Mouse (Mus musculus): ENCODE results near the gene Gm45713.
"Not testable (repeated sequence)": the region's sequence is repeated elsewhere in the genome, so short reads cannot be mapped to it uniquely, and the experiment has no call there.

Gm45713 gene

DNA sequence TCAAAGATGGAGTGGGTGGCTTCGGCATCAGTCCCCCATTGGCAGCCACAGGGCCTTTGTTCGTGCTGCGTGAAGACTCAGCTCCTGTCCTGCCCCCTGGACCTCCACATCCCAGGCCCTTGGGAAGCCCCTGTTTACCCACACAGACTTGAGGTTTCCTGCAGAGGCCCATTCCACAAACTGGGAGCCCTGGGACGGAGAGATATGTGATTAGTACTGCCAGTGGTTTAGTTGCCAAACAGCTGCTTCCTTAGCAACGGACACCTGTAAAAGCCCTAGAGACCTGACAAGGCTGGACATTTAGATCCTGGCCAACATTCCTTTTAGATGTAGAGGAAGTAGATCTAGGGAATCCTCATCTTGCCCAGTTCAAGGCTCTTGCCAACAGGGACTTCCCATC lies 5.9 kb upstream of the Gm45713 start:
- no peak for DNase-seq (ENCODE audit: low read depth)

DNA sequence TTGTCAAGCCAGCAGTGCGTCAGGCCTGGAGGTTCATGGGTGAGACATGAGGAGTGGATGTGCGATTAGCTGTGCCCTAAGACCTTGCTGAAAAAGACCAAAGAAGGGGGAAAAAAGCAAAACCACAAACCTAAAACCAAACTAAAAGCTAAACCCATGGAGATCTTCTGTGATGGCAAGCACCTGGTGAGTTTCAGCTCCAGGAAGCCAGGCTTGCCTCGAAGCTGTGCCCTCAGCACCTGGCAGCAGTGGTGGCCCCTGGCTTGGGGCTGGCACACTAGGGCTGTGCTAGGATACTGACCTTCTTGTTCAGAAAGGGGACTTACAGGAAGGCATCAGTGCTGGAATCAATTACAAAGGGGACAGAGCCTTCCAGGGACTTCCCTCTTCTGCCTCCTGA lies 5.3 kb upstream of the Gm45713 start:
- no peak for DNase-seq (ENCODE audit: low read depth)

DNA sequence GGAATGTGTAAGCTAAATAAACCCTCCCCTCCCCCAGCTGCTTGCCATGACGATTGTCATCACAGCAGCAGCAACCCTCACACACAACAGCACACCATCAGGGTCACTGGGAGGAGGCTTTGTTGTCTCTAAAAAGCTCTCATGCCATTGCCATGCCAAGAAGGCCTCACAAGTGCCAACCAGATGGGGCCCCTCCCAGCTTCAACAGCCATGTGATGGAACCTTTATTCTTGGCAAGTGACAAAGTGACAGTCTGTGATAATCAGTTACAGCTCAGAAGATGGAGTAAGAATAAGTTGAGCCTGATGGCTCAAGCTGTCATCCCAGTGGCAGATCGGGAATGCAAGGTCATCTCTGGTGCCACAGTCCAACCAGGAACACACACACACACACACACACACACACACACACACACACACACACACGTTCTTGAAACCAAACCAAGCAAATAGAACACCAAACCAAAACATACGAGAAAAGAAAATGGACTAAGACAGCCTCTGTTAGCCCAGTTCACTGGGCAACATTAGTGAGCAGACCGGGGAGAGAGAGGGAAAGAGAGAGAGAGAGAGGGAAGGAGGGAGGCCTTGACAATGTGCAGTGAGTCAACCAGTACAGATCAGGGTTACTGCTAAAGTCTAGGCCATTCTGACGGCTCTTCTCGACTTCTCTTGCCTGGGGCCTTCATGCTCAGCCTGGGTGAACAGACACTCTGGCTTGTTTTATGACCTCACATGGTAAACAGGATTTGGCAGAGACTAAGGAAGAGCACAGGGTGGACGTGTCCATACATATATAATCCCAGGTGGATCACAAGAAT lies 4.1 kb upstream of the Gm45713 start:
- DNase-seq (ENCODE audit: low read depth), result no peak

DNA sequence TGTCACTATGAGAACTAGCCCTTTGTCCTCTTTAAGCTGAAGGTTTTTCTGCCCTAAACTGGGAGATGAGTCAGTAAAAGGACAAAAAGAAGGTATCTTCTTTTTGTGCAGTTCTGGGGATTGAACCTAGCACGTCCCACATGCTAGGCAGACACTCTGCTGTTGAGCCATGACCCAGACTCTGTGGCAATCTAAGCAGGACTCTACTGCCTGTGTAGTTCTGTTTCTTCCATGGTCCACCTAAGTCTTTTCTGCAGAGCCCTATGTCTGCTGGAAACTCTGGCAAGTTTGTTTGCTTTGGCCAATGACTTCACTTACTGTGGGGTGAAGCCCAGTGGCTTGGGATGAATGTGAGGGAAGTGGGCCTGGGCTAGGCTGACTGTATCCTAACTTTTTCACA lies 2.4 kb upstream of the Gm45713 start:
- no peak for DNase-seq (ENCODE audit: low read depth)

DNA sequence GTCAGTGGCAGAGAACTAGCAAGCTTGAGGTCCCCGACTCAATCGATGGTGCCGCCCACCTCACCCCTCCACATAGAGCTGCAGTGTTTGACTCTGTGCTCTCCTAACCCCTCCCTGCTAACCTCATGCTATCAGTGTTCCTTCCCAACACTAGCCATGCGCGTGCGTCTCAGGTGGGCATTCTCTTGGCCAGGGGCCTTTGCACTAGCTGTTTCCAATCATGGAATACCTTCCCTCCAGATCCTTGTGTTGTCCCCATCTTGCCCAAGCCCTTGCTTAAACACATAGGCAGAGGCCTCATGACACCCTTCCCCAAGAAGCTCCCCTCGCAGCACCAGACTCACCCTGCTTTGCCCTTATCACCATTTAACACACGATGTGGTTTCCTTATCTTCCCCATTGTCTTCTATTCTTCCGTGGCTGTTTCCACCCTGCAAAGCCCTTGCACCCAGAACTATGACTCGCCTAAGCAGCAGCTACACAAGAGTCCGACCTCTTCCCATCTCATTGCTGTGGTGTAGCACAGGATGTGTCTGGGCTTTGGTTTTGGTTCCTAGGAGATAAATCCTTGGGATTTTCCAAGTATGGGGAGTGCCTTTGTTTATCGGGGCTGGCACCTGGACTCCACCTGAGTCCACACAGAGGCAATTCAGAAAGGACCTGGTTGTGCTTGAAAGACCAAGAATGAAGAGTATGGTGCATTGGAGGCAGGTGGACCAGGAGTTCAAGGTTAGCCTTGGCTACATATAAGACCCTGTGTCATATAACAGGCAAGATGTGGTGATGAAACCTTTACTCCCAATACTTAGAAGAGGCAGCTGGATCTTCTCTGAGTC lies 1.4 kb upstream of the Gm45713 start:
- DNase-seq (ENCODE audit: low read depth), result peak; percentile 87

- no peak for DNase-seq (ENCODE audit: low read depth)
Observed at GRCm38 (mm10) chr7:45135370-45135769, 661 bp downstream of the Gm45713 start.

GRCm38 (mm10) chr7:45134544-45135026 lies 1.4 kb downstream of the Gm45713 start:
- peak; percentile 90 for DNase-seq (ENCODE audit: low read depth)

DNA sequence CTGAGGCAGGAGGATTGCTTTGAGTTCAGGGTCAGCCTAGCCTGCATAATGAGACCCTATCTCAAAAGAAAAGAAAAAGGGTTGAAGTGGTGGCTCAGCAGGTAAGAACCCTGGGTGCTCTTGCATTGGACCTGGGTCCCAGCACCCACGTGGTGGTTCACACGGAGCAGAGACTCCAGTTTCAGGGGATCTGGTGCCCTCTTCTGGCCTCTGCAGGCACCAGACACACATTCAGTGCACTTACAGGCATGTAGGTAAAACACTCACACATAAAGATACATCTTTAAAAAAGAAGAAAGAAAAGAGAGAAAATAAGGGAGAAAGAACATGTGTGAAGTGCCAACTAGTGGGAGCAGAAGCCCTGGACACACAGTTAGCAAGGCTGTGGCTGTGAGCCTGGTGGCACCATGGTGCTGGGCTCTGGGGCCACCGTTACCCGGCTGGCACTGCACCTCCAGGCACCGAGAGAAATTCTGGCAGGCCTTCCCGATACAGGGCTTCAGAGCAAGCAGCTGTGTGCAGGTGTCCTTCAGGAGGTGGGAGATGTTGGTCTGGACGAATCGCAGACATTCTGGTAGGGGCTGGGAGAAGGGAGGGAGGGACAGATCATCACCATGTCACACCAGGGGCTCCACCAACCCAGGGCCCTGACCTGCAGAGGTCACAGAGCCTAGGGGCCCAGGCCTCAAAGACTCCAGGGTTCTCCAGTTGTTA lies 2.4 kb downstream of the Gm45713 start:
- no peak for DNase-seq (ENCODE audit: low read depth)

GRCm38 (mm10) chr7:45131850-45132249 lies 4.2 kb downstream of the Gm45713 start:
- no peak for DNase-seq (ENCODE audit: low read depth)

- no peak for DNase-seq (ENCODE audit: low read depth)
Observed at GRCm38 (mm10) chr7:45129776-45130512, 6.1 kb downstream of the Gm45713 start.

GRCm38 (mm10) chr7:45129318-45129717 lies 6.7 kb downstream of the Gm45713 start:
- DNase-seq (ENCODE audit: low read depth), result no peak

GRCm38 (mm10) chr7:45128624-45129246 lies 7.3 kb downstream of the Gm45713 start, which contains the start of gene Rpl13a:
Rpl13a (minus strand) TSS chr7:45128761.
- peak; percentile 99 for DNase-seq (ENCODE audit: low read depth)

GRCm38 (mm10) chr7:45127700-45128224 lies 8.3 kb downstream of the Gm45713 start:
- no peak for DNase-seq (ENCODE audit: low read depth)

GRCm38 (mm10) chr7:45126844-45127699 lies 9.0 kb downstream of the Gm45713 start:
- DNase-seq (ENCODE audit: low read depth), result no peak

DNA sequence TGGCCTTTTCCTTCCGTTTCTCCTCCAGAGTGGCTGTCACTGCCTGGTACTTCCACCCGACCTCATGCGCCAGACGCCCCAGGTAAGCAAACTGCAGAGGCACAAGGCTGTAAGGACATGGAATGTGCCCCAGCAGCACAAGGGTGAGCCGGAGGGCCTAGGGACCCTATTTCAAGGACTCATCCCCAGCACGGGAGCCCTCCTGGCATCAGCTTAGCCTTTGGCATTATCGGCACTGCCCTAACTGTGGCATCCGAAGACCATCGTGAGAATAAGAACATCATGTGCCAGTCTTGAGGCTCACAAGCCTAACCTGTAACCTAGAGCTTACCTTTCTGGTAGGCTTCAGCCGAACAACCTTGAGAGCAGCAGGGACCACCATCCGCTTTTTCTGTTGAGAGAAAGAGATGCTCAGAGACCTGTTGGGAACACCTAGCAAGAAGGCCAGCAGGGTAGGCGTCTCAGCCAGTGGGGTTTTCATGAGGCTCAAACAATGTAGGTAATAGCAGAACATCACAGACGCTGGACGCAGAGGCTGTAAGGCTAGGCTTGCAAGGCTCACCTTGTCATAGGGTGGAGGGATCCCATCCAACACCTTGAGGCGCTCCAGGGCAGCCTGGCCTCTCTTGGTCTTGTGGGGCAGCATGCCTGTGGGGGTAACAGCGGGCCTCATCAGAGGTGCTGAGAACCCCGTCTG lies 9.7 kb downstream of the Gm45713 start:
- DNase-seq (ENCODE audit: low read depth), result no peak

DNA sequence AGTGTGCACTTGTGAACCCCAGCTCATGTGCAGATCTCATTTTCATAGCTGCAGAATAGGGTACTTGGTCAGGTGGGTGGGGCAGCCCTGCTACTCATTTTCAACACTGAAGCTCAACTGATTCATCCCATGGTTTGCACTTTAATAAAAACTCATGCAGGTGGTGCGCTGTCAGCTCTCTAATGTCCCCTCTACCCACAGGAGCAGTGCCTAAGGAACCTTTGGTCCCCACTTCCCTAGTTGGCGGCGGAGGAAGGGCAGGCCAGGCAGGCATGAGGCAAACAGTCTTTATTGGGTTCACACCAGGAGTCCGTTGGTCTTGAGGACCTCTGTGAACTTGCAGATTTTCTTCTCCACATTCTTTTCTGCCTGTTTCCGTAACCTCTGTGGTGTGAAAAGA lies 10.4 kb downstream of the Gm45713 start:
- not testable (repeated sequence) for DNase-seq (ENCODE audit: low read depth)

- DNase-seq (ENCODE audit: low read depth), result peak; percentile 81
Observed at GRCm38 (mm10) chr7:45125144-45125600, 10.9 kb downstream of the Gm45713 start.

DNA sequence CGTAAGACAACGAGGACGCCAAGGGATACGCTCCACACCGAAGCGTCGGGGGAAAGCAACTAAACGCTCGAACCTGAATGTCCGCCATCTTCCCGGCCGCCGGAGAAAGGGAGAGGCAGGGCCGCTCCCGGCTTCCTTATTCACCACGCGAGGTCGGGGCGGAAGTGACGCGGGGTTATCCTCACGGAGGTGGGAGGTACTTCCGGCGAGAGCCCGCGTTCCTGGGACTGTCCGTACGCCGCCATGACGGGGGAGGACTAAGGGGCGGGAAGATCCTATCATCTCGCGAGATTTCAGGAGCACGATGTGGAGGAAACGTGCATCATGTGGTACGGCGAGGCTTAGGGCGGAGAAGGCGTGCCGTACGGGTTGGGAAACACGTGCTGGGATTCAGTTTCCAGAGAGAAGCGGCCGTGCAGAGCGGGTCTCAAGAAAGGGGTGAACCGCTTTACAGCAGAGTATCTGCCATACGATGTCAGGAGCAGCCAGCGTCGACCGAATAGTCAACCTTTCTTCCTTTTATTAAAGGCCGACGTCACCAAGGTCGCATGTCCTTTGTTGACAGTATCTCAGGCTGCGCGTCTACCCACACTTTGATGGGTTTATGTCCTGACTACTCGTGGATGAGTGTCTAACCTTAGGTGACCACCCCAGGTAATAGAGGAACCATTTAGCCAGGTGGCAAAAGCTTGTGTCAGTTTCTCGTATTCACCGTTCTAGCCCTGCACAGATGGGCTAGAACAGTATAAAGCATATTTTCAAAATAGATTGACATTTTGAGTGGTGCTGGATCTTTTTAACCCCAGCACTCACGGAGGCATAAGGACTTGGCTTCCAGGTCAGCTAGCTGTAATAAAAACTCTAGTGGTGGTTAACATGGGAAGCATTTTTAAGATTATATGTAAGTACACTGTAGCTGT lies 11.5 kb downstream of the Gm45713 start, which contains the start of gene Rps11:
Gene Rps11 (minus strand): TSS at position 216 of the 920 bp plus-strand sequence.
- peak; percentile 99 for DNase-seq (ENCODE audit: low read depth)
